Mouse (Mus musculus): ENCODE measurements around the gene Slc13a2.

GRCm38 (mm10) chr11:78412861-78413260 is 9.2 kb downstream of the Slc13a2 start:
- TF ChIP-seq CTCF (IDR thresholded peaks at IDR 0.05; ENCODE audit: low read depth) = no peak
- no peak for TF ChIP-seq EP300 (IDR thresholded peaks at IDR 0.05; ENCODE audit: low read depth)

Data from liver, postnatal 0 days (tissue).